Mouse (Mus musculus): ENCODE measurements at regions not wholly inside any gene's neighbourhood (a gene's known extent, or its start where the extent isn't known, plus 50 kb on each side); places are given as distances from the start of the nearest gene placed in this dataset.
A peak's percentile ranks its signal among the peaks of the same experiment; 100 is the strongest.

- DNase-seq, result no peak
Measured at GRCm38 (mm10) chr7:139741246-139741903, 57.8 kb upstream of the Cfap46 start.

- DNase-seq, result peak; percentile 14
Measured at GRCm38 (mm10) chr7:139746803-139747202, 63.2 kb upstream of the Cfap46 start.

GRCm38 (mm10) chr7:139747290-139748067 is 63.9 kb upstream of the Cfap46 start:
- DNase-seq, result no peak

GRCm38 (mm10) chr7:139755004-139755403 is 71.4 kb upstream of the Cfap46 start:
- DNase-seq, result no peak

GRCm38 (mm10) chr7:139762522-139762921 is 71.5 kb upstream of the Adgra1 start:
- DNase-seq, result no peak

- DNase-seq, result no peak
Measured at GRCm38 (mm10) chr7:139763241-139763640, 70.7 kb upstream of the Adgra1 start.

- DNase-seq, result no peak
Measured at GRCm38 (mm10) chr7:139766296-139766695, 67.7 kb upstream of the Adgra1 start.

- DNase-seq, result no peak
Measured at GRCm38 (mm10) chr7:139769167-139769566, 64.8 kb upstream of the Adgra1 start.

GRCm38 (mm10) chr7:139777243-139777642 is 56.7 kb upstream of the Adgra1 start:
- DNase-seq, result no peak

- no peak for DNase-seq
Measured at GRCm38 (mm10) chr7:139779876-139780275, 54.1 kb upstream of the Adgra1 start.

GRCm38 (mm10) chr7:139781513-139781912 is 52.5 kb upstream of the Adgra1 start:
- DNase-seq, result no peak

Measured in kidney, adult 9 months (tissue).